Mouse (Mus musculus) E14TG2a.4 (cell line): ENCODE measurements around the gene Snx32.

Source experiments
- CTCF ChIP-seq: conservative IDR thresholded peaks from 2 replicates; pipeline ENCODE4 v1.5.1; 2014; ENCODE audit warnings: low read length
- NANOG ChIP-seq: IDR thresholded peaks from 2 replicates; pipeline ENCODE4 v1.6.1; 2014; ENCODE audit warnings: borderline replicate concordance, low read length, mixed read lengths
- POU5F1 ChIP-seq: IDR thresholded peaks from 2 replicates; pipeline ENCODE4 v1.6.1; 2014; ENCODE audit warnings: low read length, borderline replicate concordance

DNA sequence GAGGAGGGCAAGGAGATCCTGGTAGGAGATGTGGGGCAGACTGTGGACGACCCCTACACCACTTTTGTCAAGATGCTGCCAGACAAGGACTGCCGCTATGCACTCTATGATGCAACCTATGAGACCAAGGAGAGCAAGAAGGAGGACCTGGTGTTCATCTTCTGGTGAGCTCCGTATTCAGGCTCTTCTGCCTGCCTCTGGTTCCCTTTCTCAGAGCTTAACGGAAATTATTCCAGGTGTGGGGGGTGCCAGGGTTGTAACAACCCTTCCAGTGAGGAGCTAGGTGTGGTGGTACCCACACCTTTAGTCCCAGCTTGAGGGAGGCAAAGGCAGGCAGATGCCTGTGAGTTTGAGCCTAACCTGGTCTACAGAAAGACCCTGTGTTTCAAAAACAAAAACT lies 17.7 kb downstream of the Snx32 start:
- TF ChIP-seq CTCF (no peak), NANOG (no peak), POU5F1 (no peak)
